Mouse (Mus musculus): ENCODE measurements around the gene Gm45837.

Gm45837 gene

DNA sequence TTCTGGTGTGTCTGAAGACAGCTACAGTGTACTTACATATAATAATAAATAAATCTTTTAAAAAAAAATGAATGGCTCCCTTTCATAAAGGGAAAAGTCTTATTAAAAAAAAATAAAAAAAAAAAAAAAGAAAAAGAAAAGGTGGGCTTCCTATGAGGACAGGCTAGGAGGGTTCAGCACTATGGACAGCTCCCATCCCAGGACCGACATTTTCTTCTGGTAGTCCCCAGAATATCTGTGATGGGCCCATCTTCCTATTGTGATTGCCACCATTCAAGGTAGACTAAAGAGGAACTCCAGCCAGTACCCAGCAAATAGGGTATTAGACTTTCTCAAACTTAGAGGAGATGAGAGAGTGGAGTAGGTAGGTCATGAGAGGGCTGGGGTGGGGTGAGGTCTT, 27.2 kb downstream of the Gm45837 start:
- DNase-seq (ENCODE audit: extremely low spot score, low spot score), result no peak

GRCm38 (mm10) chr7:101443093-101443492, 32.4 kb downstream of the Gm45837 start:
- DNase-seq (ENCODE audit: extremely low spot score, low spot score), result no peak

GRCm38 (mm10) chr7:101444211-101444610, 33.5 kb downstream of the Gm45837 start:
- no peak for DNase-seq (ENCODE audit: extremely low spot score, low spot score)

DNA sequence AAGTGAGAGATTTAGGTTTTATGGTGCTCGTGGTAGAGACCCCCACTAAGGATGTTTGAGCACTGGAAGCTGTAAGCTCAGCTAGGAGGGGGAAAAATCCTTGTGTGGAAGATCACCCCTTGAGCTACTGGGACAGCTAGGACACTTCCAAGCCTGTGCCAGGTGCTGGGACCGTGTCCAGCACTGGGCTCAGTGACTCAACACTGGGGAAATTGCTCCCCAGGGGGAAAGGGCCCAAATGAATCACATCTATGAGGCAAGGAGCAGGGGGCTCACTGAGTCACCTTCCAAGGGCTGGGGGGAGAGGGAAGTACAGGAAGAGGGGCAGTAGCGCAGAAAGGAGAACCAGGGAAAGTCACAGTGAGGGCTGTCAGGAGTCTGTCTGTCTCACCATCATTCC, 39.2 kb downstream of the Gm45837 start:
- no peak for DNase-seq (ENCODE audit: extremely low spot score, low spot score)

- peak; percentile 95 for DNase-seq (ENCODE audit: extremely low spot score, low spot score)
These were observed 40.0 kb downstream of the Gm45837 start for GRCm38 (mm10) chr7:101450422-101451401.

DNA sequence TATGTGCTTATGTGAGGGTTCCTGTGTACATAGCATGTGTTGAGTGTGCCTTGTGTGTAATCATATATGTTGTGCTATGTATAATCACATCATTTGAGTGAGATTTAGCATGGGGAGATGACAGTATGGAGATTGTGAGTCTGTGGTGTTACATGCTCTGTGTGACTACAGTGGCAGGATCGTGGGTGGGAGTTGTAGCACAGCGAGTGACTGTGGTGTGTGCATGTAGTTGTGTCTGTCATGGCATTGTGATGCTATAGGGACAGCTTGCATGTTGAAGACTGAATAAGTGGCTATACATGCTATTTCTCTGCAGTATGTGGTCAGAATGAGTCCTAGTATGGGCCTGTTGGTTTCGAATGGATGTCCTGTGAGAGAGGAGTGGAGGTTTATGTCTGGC, 42.0 kb downstream of the Gm45837 start:
- no peak for DNase-seq (ENCODE audit: extremely low spot score, low spot score)

DNA sequence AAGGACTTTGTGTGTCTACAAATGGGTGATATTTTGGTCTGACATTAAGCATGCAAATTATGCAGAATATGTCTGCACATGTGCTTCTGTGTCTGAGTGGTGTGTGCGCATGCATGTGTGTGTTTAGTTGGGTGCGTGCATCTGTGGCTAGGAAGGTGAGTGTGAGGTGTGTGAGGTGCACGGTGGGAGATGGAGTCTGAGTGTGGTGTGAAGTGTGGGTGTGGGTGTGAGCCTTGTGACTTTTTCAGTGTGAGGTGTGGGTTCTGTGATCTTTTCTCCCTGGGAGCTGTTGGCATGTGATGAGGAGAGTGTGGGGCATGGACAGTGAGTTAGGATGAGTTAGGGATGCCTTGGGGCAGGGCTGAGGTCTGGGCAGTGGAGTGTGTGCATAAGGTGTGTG, 42.6 kb downstream of the Gm45837 start:
- DNase-seq (ENCODE audit: extremely low spot score, low spot score), result no peak

DNA sequence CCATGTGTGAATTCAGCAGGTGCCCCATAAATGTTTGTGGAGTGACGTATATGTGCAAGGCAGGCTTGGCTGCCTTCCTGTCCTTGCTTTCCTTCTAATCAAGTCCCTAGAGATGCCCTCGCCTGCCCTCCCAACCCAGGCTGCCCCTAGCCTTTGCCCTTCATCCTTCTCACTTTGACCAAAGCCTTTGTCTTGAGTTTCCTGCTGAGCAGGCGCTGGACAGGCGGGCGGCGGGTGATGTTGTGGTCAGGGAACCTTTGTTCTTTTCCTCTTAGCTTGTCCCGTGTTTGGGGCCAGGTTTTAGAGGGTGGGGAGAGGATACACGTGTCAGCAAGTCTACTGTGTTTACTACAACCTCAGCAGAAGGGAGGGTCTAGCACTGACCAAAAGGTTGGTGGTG, 43.0 kb downstream of the Gm45837 start:
- no peak for DNase-seq (ENCODE audit: extremely low spot score, low spot score)

- DNase-seq (ENCODE audit: extremely low spot score, low spot score), result no peak
These were observed 43.8 kb downstream of the Gm45837 start for GRCm38 (mm10) chr7:101454479-101454878.

DNA sequence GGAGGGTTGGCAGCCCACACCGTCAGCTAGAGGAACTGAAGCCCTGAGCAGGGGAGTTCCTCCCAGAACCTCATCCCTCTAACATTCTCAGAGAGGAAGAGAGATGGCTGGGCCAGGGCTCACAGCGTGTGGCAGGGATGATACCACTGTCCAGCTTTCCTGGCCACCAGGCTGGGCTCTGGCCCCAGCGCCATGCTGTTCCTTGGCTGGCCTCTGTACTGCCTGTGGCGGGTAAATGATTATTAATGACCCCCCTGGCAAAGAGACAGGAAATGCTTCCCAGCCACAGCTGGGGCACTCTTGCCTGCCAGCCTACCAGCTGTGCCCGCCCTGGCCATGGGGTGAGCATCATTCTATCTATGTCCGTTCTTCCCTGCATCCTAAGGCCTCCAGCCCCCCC, 44.5 kb downstream of the Gm45837 start:
- no peak for DNase-seq (ENCODE audit: extremely low spot score, low spot score)

DNA sequence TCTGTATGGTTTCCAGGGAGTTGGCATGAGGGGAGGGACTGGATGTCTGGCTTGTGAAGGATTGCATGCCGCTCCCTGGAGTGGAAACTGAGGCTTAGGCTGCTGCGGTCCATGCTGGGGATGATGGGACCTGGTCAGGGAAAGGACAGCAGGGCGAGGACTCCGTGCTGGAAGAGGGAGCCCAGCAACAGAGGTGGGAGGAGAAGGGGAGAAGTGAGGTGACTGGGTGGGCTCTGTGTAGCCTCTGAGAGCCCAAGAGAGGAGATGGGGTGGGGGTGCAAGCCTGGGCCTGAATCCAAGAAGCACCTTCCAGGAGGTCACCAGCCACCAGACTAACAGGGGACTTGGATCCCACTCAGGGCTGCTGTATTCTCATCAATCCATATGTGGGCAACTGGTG, 45.6 kb downstream of the Gm45837 start:
- no peak for DNase-seq (ENCODE audit: extremely low spot score, low spot score)

DNA sequence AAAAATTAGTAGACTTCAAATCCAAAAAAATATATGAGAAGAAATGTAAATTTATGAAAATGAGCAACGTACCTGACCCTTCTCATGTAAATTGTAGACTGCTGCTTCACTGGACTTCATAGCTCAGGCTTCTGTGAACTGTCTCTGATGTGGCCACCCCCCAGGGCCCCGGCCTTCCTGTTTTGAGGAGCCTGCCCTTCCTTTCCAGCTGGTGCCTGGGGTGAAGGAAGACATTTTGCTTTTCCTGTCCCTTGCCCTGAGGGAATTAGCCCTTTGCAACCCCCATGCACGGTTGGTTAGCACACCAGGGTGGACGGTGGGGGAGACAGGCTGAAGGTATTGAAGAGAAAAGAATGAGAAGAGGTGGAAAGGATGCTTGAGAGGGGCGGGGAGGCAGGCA, 46.1 kb downstream of the Gm45837 start:
- DNase-seq (ENCODE audit: extremely low spot score, low spot score), result no peak

GRCm38 (mm10) chr7:101457283-101457682, 46.6 kb downstream of the Gm45837 start:
- no peak for DNase-seq (ENCODE audit: extremely low spot score, low spot score)

- no peak for DNase-seq (ENCODE audit: extremely low spot score, low spot score)
These were observed 47.1 kb downstream of the Gm45837 start for GRCm38 (mm10) chr7:101457801-101458200.

- no peak for DNase-seq (ENCODE audit: extremely low spot score, low spot score)
These were observed 47.6 kb downstream of the Gm45837 start for GRCm38 (mm10) chr7:101458278-101458781.

DNA sequence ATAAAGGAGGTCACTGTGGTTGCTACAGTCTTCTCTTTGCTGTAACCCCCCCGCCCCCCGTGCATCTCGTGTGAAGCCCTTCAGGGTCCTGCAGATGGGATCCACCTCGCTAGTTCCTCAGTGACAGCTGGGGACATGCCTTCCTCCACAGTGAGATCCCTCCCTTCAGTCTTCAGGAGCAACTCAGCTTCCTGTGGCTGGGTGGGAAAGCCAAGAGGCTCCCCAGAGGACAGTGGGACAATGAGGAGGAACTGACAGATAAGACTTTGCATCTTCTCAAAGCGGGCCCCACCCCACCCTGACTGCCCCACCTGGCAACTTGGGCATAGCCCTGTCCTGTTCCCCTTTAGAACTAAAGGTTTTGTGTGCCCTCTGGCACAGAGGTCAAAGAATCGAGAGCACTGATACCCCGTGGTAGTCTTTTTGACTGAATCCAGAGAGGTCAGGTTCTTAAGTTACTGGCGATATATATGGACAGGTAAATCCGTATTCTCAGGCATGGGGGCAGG, 48.7 kb downstream of the Gm45837 start:
- DNase-seq (ENCODE audit: extremely low spot score, low spot score), result no peak

- no peak for DNase-seq (ENCODE audit: extremely low spot score, low spot score)
These were observed 49.4 kb downstream of the Gm45837 start for GRCm38 (mm10) chr7:101459923-101460607.

- no peak for DNase-seq (ENCODE audit: extremely low spot score, low spot score)
These were observed 49.9 kb downstream of the Gm45837 start for GRCm38 (mm10) chr7:101460608-101460957.

DNA sequence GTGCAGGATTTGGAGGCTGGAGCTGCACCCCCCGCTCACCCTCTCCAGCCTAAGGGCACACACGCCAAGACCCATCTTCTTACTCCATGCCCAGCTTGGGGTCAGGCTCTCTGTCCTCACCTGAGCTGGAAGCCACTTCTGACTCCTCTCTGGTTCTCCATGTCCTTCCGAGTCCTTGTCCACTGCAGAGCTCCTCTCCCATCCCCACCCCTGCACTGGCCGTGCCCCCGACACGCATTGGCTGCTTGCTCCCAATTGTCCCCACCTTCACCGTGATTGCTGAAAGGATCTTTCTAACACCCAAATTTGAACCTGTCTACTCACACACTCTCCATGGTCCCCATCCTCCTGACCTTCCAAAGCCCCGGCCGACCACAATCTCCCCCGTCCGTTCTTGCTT, 50.9 kb downstream of the Gm45837 start:
- no peak for DNase-seq (ENCODE audit: extremely low spot score, low spot score)

- no peak for DNase-seq (ENCODE audit: extremely low spot score, low spot score)
These were observed 51.8 kb downstream of the Gm45837 start for GRCm38 (mm10) chr7:101462327-101463068.

DNA sequence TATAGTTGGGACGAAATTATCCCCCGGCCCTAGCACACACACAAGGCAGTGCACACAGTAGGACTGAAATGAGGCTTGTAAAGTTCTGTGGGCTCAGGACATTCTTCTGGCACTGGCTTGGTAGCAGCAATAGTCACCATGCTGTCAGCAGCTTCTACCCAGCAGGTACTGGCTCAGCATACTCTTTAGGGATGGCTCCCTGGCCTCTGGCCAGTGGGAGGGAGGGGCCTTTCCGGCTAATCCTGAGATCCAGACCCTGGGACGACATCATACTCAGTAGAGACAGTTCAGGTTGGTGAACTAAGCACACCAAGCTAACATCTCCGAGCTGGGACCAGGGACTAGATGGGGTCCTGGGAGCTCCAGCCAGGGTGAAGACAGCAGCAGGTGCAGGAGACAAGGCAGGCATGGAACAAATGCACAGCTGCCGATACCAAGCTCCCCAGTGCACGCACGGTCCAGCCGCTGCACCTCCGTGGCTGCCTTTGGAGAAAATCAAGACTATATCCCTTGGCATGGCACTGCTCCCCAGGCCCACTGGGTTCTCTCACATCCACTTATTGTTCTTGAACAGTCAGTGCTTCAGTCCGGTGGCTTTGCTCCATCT, 53.1 kb downstream of the Gm45837 start:
- DNase-seq (ENCODE audit: extremely low spot score, low spot score), result no peak
